Mouse (Mus musculus) C3H10T1/2 (cell line): ENCODE measurements around the gene Mtf1. TPM values are rescaled to one million over a fixed set of nuclear protein-coding genes. Genes with fewer than 3 reads are reported as not detected.

ENCODE experiments used
- polyA plus RNA-seq, 2 experiments: library from polyadenylated mRNA; unstranded; fragments of >200 nt; fragmentation: generic; extraction: Trizol; gene quantifications; one replicate each; pipeline ENCODE4 v1.2.1; 2012; ENCODE audit warnings: missing spikeins in 2 of 2

The Mtf1 gene
- 1 to 10 TPM; 4.3 to 6.6 TPM for polyA plus RNA-seq

GRCm38 (mm10) chr4:124801552-124802308, at the start of gene Mtf1:
Mtf1 (plus strand) TSS chr4:124802104.

DNA sequence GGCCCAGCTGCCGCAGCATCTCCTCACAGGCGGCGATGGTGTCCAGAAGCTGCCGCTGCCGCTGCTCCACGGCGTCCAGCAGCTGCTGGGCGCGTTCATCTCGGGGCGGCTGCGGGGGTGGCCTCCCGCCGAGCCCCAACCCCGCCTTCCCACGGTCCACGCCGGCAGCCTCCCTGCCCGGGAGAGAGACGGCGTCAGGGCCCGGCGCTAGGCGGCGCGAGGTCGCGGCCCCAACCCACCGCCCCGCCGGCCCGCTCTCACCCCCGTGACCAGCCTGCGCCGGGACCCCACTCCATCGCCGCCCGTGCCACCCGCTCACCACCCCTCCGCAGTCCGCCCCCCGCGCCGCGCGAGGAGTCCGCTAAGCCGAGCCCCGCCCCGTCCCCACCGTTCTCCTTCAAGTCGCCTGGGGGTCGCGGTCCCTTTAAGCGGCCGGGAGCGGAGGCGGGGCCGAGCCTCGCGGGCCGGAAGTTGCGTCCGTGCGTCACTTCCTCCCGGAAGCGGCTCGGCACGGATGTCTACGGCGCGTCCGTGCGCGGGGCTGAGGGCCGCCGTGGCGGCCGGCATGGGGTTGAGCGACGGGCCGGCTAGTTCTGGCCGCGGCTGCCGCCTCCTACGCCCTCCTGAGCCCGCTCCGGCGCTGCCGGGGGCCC, 48.5 kb downstream of the Mtf1 start, which contains the start of gene Yrdc:
Yrdc (plus strand) TSS at position 419 of the 653 bp plus-strand sequence.

GRCm38 (mm10) chr4:124850933-124851658, 49.2 kb downstream of the Mtf1 start, which contains the start of gene 1110065P20Rik:
1110065P20Rik (minus strand) TSS chr4:124851196.

DNA sequence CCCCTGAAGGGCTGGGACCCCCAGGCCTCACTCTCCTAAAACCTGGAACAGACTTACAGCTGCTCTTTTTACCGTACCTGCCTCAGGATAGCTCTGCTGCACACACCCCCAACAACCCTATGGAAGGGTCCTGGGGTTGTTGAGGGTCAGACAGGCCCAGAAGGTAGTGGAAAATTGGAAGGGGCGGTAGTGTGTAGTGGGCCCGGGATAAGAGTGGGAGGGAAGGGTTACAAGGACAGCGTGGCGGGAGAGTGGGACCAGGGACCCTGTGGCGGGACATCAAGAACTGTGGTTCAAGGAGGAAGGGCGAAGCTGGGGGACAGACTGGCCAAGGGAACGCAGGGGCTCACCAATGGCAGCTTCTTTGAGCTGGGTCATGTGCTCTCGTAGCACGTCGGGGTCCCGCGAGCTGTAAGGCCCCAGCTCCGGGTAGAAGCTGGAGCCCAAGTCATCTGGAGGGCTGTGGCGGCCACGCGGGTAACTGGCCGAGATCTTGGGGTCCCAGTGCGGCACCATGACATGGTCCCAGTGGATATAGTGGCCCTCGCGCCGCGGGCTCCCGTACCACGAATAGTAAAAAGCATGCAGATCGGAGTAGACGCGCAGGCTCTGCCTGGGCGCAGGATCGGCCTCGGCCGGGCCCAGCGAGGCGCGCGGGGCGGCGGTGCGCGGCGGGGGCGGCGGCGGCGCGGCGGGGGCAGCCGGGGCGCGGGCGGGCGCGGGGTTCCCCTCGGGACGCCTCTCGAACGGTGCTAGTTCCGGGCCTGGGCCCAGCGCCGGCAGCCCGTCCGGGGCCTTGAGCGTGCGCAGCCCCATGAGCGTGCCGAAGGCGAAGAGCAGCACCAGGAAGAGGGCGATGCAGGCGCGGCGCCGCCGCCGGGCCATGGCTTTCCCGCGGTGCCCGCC, 59.6 kb downstream of the Mtf1 start, which contains the start of gene Maneal:
Maneal (minus strand) TSS at position 889 of the 906 bp plus-strand sequence.

GRCm38 (mm10) chr4:124880599-124880998, 78.7 kb downstream of the Mtf1 start, which contains the start of gene Epha10:
Epha10 (plus strand) TSS chr4:124880899.

Other genes with a start within 250 kb of the Mtf1 start
- gene 3100002H09Rik, start 191.3 kb upstream of the Mtf1 start, polyA plus RNA-seq = not detected
- under 1 TPM; 0.01 to 0.08 TPM for gene Pou3f1, start 145.3 kb upstream of the Mtf1 start, polyA plus RNA-seq
- 10 to 100 TPM; 11.2 to 23.2 TPM for gene Utp11, start 108.5 kb upstream of the Mtf1 start, polyA plus RNA-seq
- 100 to 1,000 TPM in 1 of 2 experiments, 10 to 100 TPM in 1; 77.3 to 100 TPM for gene Fhl3, start 101.4 kb upstream of the Mtf1 start, polyA plus RNA-seq
- 10 to 100 TPM; 16.8 to 46.6 TPM for gene Sf3a3, start 87.3 kb upstream of the Mtf1 start, polyA plus RNA-seq
- 10 to 100 TPM in 1 of 2 experiments, 1 to 10 TPM in 1; 2.3 to 15.3 TPM for gene Inpp5b, start 60.3 kb upstream of the Mtf1 start, polyA plus RNA-seq
- gene Yrdc, start 48.6 kb downstream of the Mtf1 start, polyA plus RNA-seq = 10 to 100 TPM; 16.5 to 25.7 TPM
- 100 to 1,000 TPM in 1 of 2 experiments, 10 to 100 TPM in 1; 69.5 to 108 TPM for gene 1110065P20Rik, start 49.1 kb downstream of the Mtf1 start, polyA plus RNA-seq
- gene Maneal, start 60.1 kb downstream of the Mtf1 start, polyA plus RNA-seq = not detected
- gene Epha10, start 78.8 kb downstream of the Mtf1 start, polyA plus RNA-seq = not detected
- 1 to 10 TPM in 1 of 2 experiments, under 1 TPM in 1; 0.81 to 6.4 TPM for gene 9930104L06Rik, start 134.9 kb downstream of the Mtf1 start, polyA plus RNA-seq
- gene Cdca8, start 137.2 kb downstream of the Mtf1 start, polyA plus RNA-seq = 10 to 100 TPM; 48.3 to 77.0 TPM
- gene Rspo1, start 184.3 kb downstream of the Mtf1 start, polyA plus RNA-seq = under 1 TPM in 1 of 2 experiments, not detected in 1; 0.05 TPM
- gene Gnl2, start 214.5 kb downstream of the Mtf1 start, polyA plus RNA-seq = 10 to 100 TPM in 1 of 2 experiments, 1 to 10 TPM in 1; 3.8 to 21.1 TPM